Mouse (Mus musculus) stomach, postnatal 0 days (tissue): ENCODE results near the gene Mthfd2l. TPM values are rescaled to one million over a fixed set of nuclear protein-coding genes. Genes with fewer than 3 reads are reported as not detected.
A peak's percentile ranks its signal among the peaks of the same experiment; 100 is the strongest.

ENCODE experiments used
- ATAC-seq: fragments of 200-750 bp; cut with Nextera tagmentation; 2 replicates; pipeline ENCODE4 v1.8.0; 2017; ENCODE audit not compliant: low FRiP score, low TSS enrichment
- DNase-seq: peaks from one replicate; pipeline ENCODE4 v3.0.0-alpha.2; 2016; ENCODE audit warnings: low spot score
- H3K27ac ChIP-seq: fragments of 300-500 bp; sonication (generic); replicated peaks from 2 replicates; pipeline ENCODE4 v1.5.1; 2014; ENCODE audit warnings: mild to moderate bottlenecking, control low read depth
- H3K27me3 ChIP-seq: fragments of 300-500 bp; sonication (generic); 2 replicates; pipeline ENCODE4 v1.6.1; 2014; ENCODE audit warnings: low read length; ENCODE audit not compliant: control insufficient read depth, insufficient read depth
- H3K36me3 ChIP-seq: fragments of 300-500 bp; sonication (generic); 2 replicates; pipeline ENCODE4 v1.6.1; 2014; ENCODE audit warnings: low read length, mixed read lengths; ENCODE audit not compliant: control insufficient read depth, insufficient read depth
- H3K4me1 ChIP-seq: fragments of 300-500 bp; sonication (generic); replicated peaks from 2 replicates; pipeline ENCODE4 v1.6.1; 2014; ENCODE audit warnings: antibody characterized with exemption; ENCODE audit not compliant: control insufficient read depth, insufficient read depth
- H3K4me2 ChIP-seq: fragments of 300-500 bp; sonication (generic); replicated peaks from 2 replicates; pipeline ENCODE4 v1.6.1; 2014; ENCODE audit warnings: low read depth, mild to moderate bottlenecking, control low read depth, moderate library complexity
- H3K4me3 ChIP-seq: fragments of 300-500 bp; sonication (generic); 2 replicates; pipeline ENCODE4 v1.5.1; 2014; ENCODE audit warnings: low read depth, low read length, control low read depth
- H3K9ac ChIP-seq: fragments of 300-500 bp; sonication (generic); 2 replicates; pipeline ENCODE4 v1.6.1; 2014; ENCODE audit warnings: mild to moderate bottlenecking, low read length, control low read depth, mixed read lengths
- H3K9me3 ChIP-seq: fragments of 300-500 bp; sonication (generic); 2 replicates; pipeline ENCODE4 v1.6.1; 2016; ENCODE audit warnings: low read length; ENCODE audit not compliant: control insufficient read depth
- CTCF ChIP-seq: IDR thresholded peaks from 2 replicates; pipeline ENCODE4 v1.5.1; 2016; ENCODE audit warnings: antibody characterized with exemption, low read depth, mild to moderate bottlenecking, moderate library complexity
- EP300 ChIP-seq: optimal IDR thresholded peaks from 2 replicates; pipeline ENCODE3; 2016; ENCODE audit warnings: antibody characterized with exemption
- WGBS: fragments of 180-500 bp; shearing (Covaris S2); extraction: QIAGEN DNeasy Blood & Tissue Kit; methylation state at CpG from one replicate; pipeline ENCODE4 v1.1.7; 2014; 5-methylcytosine and 5-hydroxymethylcytosine counted together
- polyA plus RNA-seq: library from polyadenylated mRNA; unstranded; fragments of >200 nt; fragmentation: Nextera tagmentation; extraction: Ambion mirVana; gene quantifications from 2 replicates; pipeline ENCODE4 v1.2.1, GENCODE M21; 2015

The Mthfd2l gene
- polyA plus RNA-seq, 1 experiment from 2014 or later, result 45.5 TPM

DNA sequence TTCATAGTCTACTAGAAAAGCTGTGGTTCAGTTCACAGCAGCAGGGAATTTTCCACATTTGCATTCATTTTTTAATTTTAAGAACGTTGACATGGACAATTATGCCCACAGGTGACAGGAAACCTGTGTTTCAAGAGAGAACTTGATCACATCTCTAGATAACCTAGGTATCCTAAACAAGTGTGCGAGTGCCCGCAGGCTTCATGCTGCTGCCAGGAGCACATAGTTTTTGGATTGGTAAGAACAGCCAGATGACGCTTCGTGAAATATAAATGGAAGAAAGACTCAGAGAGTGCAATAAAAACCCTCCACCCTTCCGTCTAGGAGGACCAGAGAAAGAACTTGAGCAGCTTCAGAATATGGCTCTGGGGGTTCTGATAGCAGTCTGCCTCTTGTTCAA, 96.2 kb downstream of the Mthfd2l start, which contains the start of gene Epgn:
Gene Epgn, plus strand, starts transcription at position 301 of the 400 bp plus-strand sequence.
- 63% methylated on average over 6 of the region's 6 CpGs for WGBS
- Histone ChIP-seq H3K4me2 (no peak within 1 kb of the TSS), H3K9ac (no peak within 1 kb of the TSS), H3K27ac (no peak within 1 kb of the TSS), H3K4me3 (no peak within 1 kb of the TSS), H3K27me3 (no peaks in the 10 kb centered on the region), H3K4me1 (no peaks in the 10 kb centered on the region), H3K9me3 (no peaks in the 10 kb centered on the region), H3K36me3 (no peaks in the 10 kb centered on the region)
- DNase-seq, result no peak
- no peak for ATAC-seq
- TF ChIP-seq EP300, result no peak
- no peak for TF ChIP-seq CTCF

GRCm38 (mm10) chr5:91027840-91028239, 96.9 kb downstream of the Mthfd2l start:
- DNase-seq (no peak), ATAC-seq (peak; percentile 72; the same call in 1 of the 2 replicates)
- Histone ChIP-seq H3K27ac (no peak overlapping the region), H3K4me1 (no peaks in the 10 kb centered on the region), H3K9me3 (no peaks in the 10 kb centered on the region), H3K4me2 (no peak overlapping the region), H3K9ac (no peak overlapping the region), H3K36me3 (no peaks in the 10 kb centered on the region), H3K4me3 (no peak overlapping the region), H3K27me3 (no peaks in the 10 kb centered on the region)
- 19% methylated on average over 1 of the region's 1 CpGs for WGBS
- no peak for TF ChIP-seq CTCF
- no peak for TF ChIP-seq EP300

GRCm38 (mm10) chr5:91030629-91031028, 99.7 kb downstream of the Mthfd2l start:
- peak; percentile 69 for TF ChIP-seq CTCF
- no peak for TF ChIP-seq EP300
- DNase-seq, result no peak

GRCm38 (mm10) chr5:91035341-91035740, 104.4 kb downstream of the Mthfd2l start:
- Histone ChIP-seq H3K27ac (no peak overlapping the region), H3K27me3 (no peaks in the 10 kb centered on the region), H3K36me3 (no peaks in the 10 kb centered on the region), H3K4me2 (no peak overlapping the region), H3K4me3 (no peak overlapping the region), H3K9me3 (no peaks in the 10 kb centered on the region), H3K9ac (no peak overlapping the region), H3K4me1 (no peaks in the 10 kb centered on the region)
- ATAC-seq (peak; percentile 60; the same call in 1 of the 2 replicates), DNase-seq (peak; percentile 51)
- WGBS, result 63% methylated on average over 2 of the region's 2 CpGs
- TF ChIP-seq EP300 (peak; percentile 41), CTCF (no peak)

More at GRCm38 (mm10) chr5:91030629-91031028, 99.7 kb downstream of the Mthfd2l start:
- 91% methylated on average over 2 of the region's 2 CpGs for WGBS
- ATAC-seq, result no peak
- no peaks in the 10 kb centered on the region for H3K4me1 ChIP-seq
- no peaks in the 10 kb centered on the region for H3K9me3 ChIP-seq
- H3K4me2 ChIP-seq, result no peak overlapping the region
- no peaks in the 10 kb centered on the region for H3K36me3 ChIP-seq
- no peaks in the 10 kb centered on the region for H3K27me3 ChIP-seq
- H3K4me3 ChIP-seq, result no peak overlapping the region
- H3K27ac ChIP-seq, result no peak overlapping the region
- no peak overlapping the region for H3K9ac ChIP-seq

GRCm38 (mm10) chr5:91036628-91037027, 105.7 kb downstream of the Mthfd2l start:
- Histone ChIP-seq H3K27ac (no peak overlapping the region), H3K27me3 (no peaks in the 10 kb centered on the region), H3K4me1 (no peaks in the 10 kb centered on the region), H3K4me2 (no peak overlapping the region), H3K4me3 (no peak overlapping the region), H3K9me3 (no peaks in the 10 kb centered on the region), H3K9ac (no peak overlapping the region), H3K36me3 (no peaks in the 10 kb centered on the region)
- no peak for DNase-seq
- WGBS, result 64% methylated on average over 4 of the region's 4 CpGs
- no peak for TF ChIP-seq CTCF
- peak; percentile 25 for TF ChIP-seq EP300
- no peak for ATAC-seq

- WGBS, result 60% methylated on average over 2 of the region's 2 CpGs
- Histone ChIP-seq H3K27me3 (no peaks in the 10 kb centered on the region), H3K36me3 (no peaks in the 10 kb centered on the region), H3K9ac (no peak overlapping the region), H3K4me1 (no peaks in the 10 kb centered on the region), H3K9me3 (no peaks in the 10 kb centered on the region), H3K4me3 (no peak overlapping the region), H3K4me2 (no peak overlapping the region), H3K27ac (no peak overlapping the region)
- DNase-seq (no peak), ATAC-seq (no peak)
- TF ChIP-seq EP300 (no peak), CTCF (no peak)
Observed at GRCm38 (mm10) chr5:91037756-91038155, 106.8 kb downstream of the Mthfd2l start.
